7 mouse cellular contexts compared by ENCODE assay signal in the genomic region with DNA sequence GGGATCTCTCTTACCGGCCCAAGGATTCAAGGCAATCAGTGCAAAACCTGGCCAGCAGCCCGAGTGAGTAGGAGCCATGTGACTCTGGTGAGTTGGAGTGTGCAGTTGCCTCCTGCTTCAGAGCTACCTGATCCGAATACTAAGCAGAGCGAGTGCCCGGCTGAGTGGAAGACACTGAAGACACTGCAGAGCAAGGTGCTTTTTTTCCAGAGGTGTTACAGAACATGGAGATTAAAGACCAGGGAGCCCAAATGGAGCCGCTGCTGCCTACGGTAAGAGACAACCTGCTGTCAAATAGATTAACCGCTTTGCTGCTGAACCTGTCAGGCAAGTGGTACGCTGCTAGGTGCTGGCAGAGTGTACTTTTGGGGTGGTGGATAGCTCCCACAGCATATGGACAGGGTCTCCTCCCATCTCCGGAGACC. TPM values are rescaled to one million over a fixed set of nuclear protein-coding genes. Genes with fewer than 3 reads are reported as not detected.
DNase-seq lines count a peak whose midpoint lies in the region; ATAC-seq lines count a peak whose summit lies in the region.

A gene (plus strand): TSS at position 42 of the 425 bp plus-strand sequence.

- peak; percentile 93 for DNase-seq in brain, adult 2 months (ENCODE audit: low read depth, low spot score)
- peak; percentile 83 to 85 for DNase-seq in cerebellum, adult 18-20 months
- DNase-seq in frontal cortex, adult 2 months (ENCODE audit: extremely low spot score in 1 of 2, low spot score in 1 of 2): peak; percentile 65 to 78
- DNase-seq in layer of hippocampus, postnatal 25 days (ENCODE audit: extremely low spot score in 1 of 2, low spot score in 1 of 2): peak; percentile 48 to 57
- peak; percentile 85 for DNase-seq in midbrain, embryonic 14.5 days
- DNase-seq in T-cell, adult 2 months (ENCODE audit: low spot score): no peak
- no peak for DNase-seq in MN1 (ENCODE audit: low spot score)

- 11% methylated on average over 10 of the region's 10 CpGs for WGBS in midbrain, embryonic 14.5 days

- peak within 1 kb of the TSS; percentile 58 for H3K4me2 ChIP-seq in midbrain, embryonic 14.5 days (ENCODE audit: low read length)

- peak within 1 kb of the TSS; percentile 44 for H3K4me3 ChIP-seq in midbrain, embryonic 14.5 days (replicated peaks; ENCODE audit: low read depth, low read length)

- H3K27me3 ChIP-seq in midbrain, embryonic 14.5 days (ENCODE audit: control insufficient read depth, insufficient read depth, low read length): no peaks in the 10 kb centered on the region

- H3K9me3 ChIP-seq in midbrain, embryonic 14.5 days (ENCODE audit: control insufficient read depth, low read length): no peaks in the 10 kb centered on the region

- no peaks in the 10 kb centered on the region for H3K36me3 ChIP-seq in midbrain, embryonic 14.5 days (ENCODE audit: control insufficient read depth, insufficient read depth, low read length)

- H3K4me1 ChIP-seq in midbrain, embryonic 14.5 days (ENCODE audit: control insufficient read depth, insufficient read depth, low read length): no peaks in the 10 kb centered on the region

- peak within 1 kb of the TSS; percentile 95 for H3K27ac ChIP-seq in midbrain, embryonic 14.5 days (replicated peaks; ENCODE audit: low read depth, low read length)

- peak within 1 kb of the TSS; percentile 69 for H3K9ac ChIP-seq in midbrain, embryonic 14.5 days (replicated peaks; ENCODE audit: low read length)

- ATAC-seq in midbrain, embryonic 14.5 days (ENCODE audit: low FRiP score, low TSS enrichment): peak; percentile 74

RNA-seq across cellular contexts. Expression of the gene that starts here (rescaled TPM):
- 128 and 138 TPM in 2 replicates for polyA plus RNA-seq in frontal cortex, adult 2 months (2012; rRNA removed)
- 100 to 1,000 TPM; 204 TPM for total RNA-seq in layer of hippocampus, postnatal 25 days (2021)
- 20.1 and 22.1 TPM in 2 replicates for polyA plus RNA-seq in midbrain, embryonic 14.5 days (2014; fragmentation: Nextera tagmentation; extraction: Ambion mirVana)

Comparison
In these comparisons a context has a peak if more than half of its experiments do, and no peak if none do; other contexts are left out.
1. DNase-seq: peak in brain, adult 2 months (single experiment), cerebellum, adult 18-20 months (2 of 2), frontal cortex, adult 2 months (2 of 2), layer of hippocampus, postnatal 25 days (2 of 2) and midbrain, embryonic 14.5 days (single experiment); none in T-cell, adult 2 months (single experiment) and MN1 (single experiment).